In genomic region chr1:193167746-193168145, GRCm38 (mm10) we compare ENCODE assay signal across 11 mouse cellular contexts. TPM values are rescaled to one million over a fixed set of nuclear protein-coding genes. Genes with fewer than 3 reads are reported as not detected.
DNase-seq lines count a peak whose midpoint lies in the region; ATAC-seq and TF ChIP-seq lines count a peak whose summit lies in the region.
"Had no signal": no experiment of that assay in that cellular context is flagged by ENCODE, and none has a peak within 500 bp of the region (broad histone marks: within the 10 kb centered on the region; RNA-seq: fewer than 3 reads in every experiment).

A130010J15Rik (plus strand) TSS chr1:193168046.

- no peak for ATAC-seq in intestine, embryonic 14.5 days (replicated peaks; ENCODE audit: low FRiP score, low TSS enrichment, low read depth)
- ATAC-seq in intestine, postnatal 0 days = no peak
- no peak for ATAC-seq in forebrain, embryonic 14.5 days
- no peak for ATAC-seq in midbrain, embryonic 11.5 days (ENCODE audit: low FRiP score)

- no peaks in the 10 kb centered on the region for H3K27me3 ChIP-seq in intestine, embryonic 14.5 days (replicated peaks; ENCODE audit: control insufficient read depth, insufficient read depth, low read length)
- no peaks in the 10 kb centered on the region for H3K27me3 ChIP-seq in intestine, postnatal 0 days (replicated peaks; ENCODE audit: control insufficient read depth, insufficient read depth, low read length)
- peaks cover 0 to 3% of the 10 kb centered on the region in 2 experiments; a peak in 1 of 4 replicates for H3K27me3 ChIP-seq in MEL (ENCODE audit: control insufficient read depth in 1 of 2, insufficient read depth in 2 of 2, low read length in 2 of 2)
- H3K27me3 ChIP-seq in forebrain, embryonic 14.5 days (replicated peaks; ENCODE audit: control insufficient read depth, insufficient read depth, low read length) = no peaks in the 10 kb centered on the region
- H3K27me3 ChIP-seq in midbrain, embryonic 11.5 days (ENCODE audit: control insufficient read depth, insufficient read depth, low read length) = no peaks in the 10 kb centered on the region

- TF ChIP-seq POLR2A in MEL (IDR thresholded peaks at IDR 0.05; ENCODE audit: control insufficient read depth in 1 of 2, insufficient read depth in 1 of 2, low read depth in 1 of 2, low read length in 2 of 2, poor library complexity in 1 of 2) = no peak

- 97% methylated on average over 3 of the region's 3 CpGs for WGBS in intestine, embryonic 14.5 days
- 83% methylated on average over 3 of the region's 3 CpGs for WGBS in intestine, postnatal 0 days
- 90% methylated on average over 3 of the region's 3 CpGs for WGBS in forebrain, embryonic 14.5 days
- 91% methylated on average over 3 of the region's 3 CpGs for WGBS in midbrain, embryonic 11.5 days

- H3K27ac ChIP-seq in intestine, embryonic 14.5 days (ENCODE audit: low read depth) = no peak within 1 kb of the TSS
- H3K27ac ChIP-seq in intestine, postnatal 0 days (ENCODE audit: low read depth, low read length) = no peak within 1 kb of the TSS
- H3K27ac ChIP-seq in MEL (ENCODE audit: control insufficient read depth, low read depth, low read length) = no peak within 1 kb of the TSS
- H3K27ac ChIP-seq in forebrain, embryonic 14.5 days (ENCODE audit: low read depth, low read length) = no peak within 1 kb of the TSS
- no peak within 1 kb of the TSS for H3K27ac ChIP-seq in midbrain, embryonic 11.5 days (ENCODE audit: low read depth, low read length)

- 0 out of 2 replicates have a peak, but pooled peaks cover 7% of the 10 kb centered on the region for H3K36me3 ChIP-seq in intestine, embryonic 14.5 days (ENCODE audit: control insufficient read depth, insufficient read depth, low read length)
- peaks cover 42% of the 10 kb centered on the region for H3K36me3 ChIP-seq in intestine, postnatal 0 days (ENCODE audit: control insufficient read depth, insufficient read depth)
- H3K36me3 ChIP-seq in MEL (ENCODE audit: control insufficient read depth in 1 of 2, insufficient read depth in 2 of 2, low read length in 2 of 2) = peaks cover 0 to 24% of the 10 kb centered on the region in 2 experiments; a peak in 2 of 4 replicates
- no peaks in the 10 kb centered on the region for H3K36me3 ChIP-seq in forebrain, embryonic 14.5 days (ENCODE audit: control insufficient read depth, insufficient read depth, low read length)
- H3K36me3 ChIP-seq in midbrain, embryonic 11.5 days (ENCODE audit: control insufficient read depth, insufficient read depth, low read length) = no peaks in the 10 kb centered on the region

- peaks cover 2% of the 10 kb centered on the region for H3K79me2 ChIP-seq in MEL (ENCODE audit: control insufficient read depth, insufficient read depth, low read length, poor library complexity)

- TF ChIP-seq CTCF in intestine, postnatal 0 days (IDR thresholded peaks at IDR 0.05; ENCODE audit: low read depth) = no peak
- no peak for TF ChIP-seq CTCF in MEL (IDR thresholded peaks at IDR 0.05 in 2 of 3, conservative IDR thresholded peaks at IDR 0.05 in 1 of 3; ENCODE audit: control insufficient read depth in 1 of 3, insufficient read depth in 1 of 3, low read depth in 2 of 3, low read length in 3 of 3, poor library complexity in 1 of 3, severe bottlenecking in 1 of 3)

- no peak within 1 kb of the TSS for H3K9ac ChIP-seq in intestine, embryonic 14.5 days (ENCODE audit: low read length)
- no peak within 1 kb of the TSS for H3K9ac ChIP-seq in intestine, postnatal 0 days (ENCODE audit: low read depth, low read length)
- H3K9ac ChIP-seq in MEL (ENCODE audit: control insufficient read depth, low read depth, low read length, poor library complexity, severe bottlenecking) = no peak within 1 kb of the TSS
- H3K9ac ChIP-seq in forebrain, embryonic 14.5 days (ENCODE audit: low read length) = no peak within 1 kb of the TSS
- no peak within 1 kb of the TSS for H3K9ac ChIP-seq in midbrain, embryonic 11.5 days (ENCODE audit: low read length)

- TF ChIP-seq RAD21 in MEL (IDR thresholded peaks at IDR 0.05; ENCODE audit: low read depth, low read length) = no peak

- no peak within 1 kb of the TSS for H3K4me2 ChIP-seq in intestine, embryonic 14.5 days (ENCODE audit: low read length)
- H3K4me2 ChIP-seq in intestine, postnatal 0 days (replicated peaks; ENCODE audit: low read depth) = no peak within 1 kb of the TSS
- H3K4me2 ChIP-seq in forebrain, embryonic 14.5 days (ENCODE audit: low read length) = no peak within 1 kb of the TSS
- H3K4me2 ChIP-seq in midbrain, embryonic 11.5 days = no peak within 1 kb of the TSS

- DNase-seq in intestine, embryonic 14.5 days (ENCODE audit: low spot score) = no peak
- DNase-seq in MEL (ENCODE audit: low read depth, low spot score) = no peak
- DNase-seq in forebrain, embryonic 14.5 days (ENCODE audit: low spot score) = no peak
- no peak for DNase-seq in midbrain, embryonic 11.5 days (ENCODE audit: low spot score, missing footprints)
- DNase-seq in layer of hippocampus, adult 18-20 months (ENCODE audit: low spot score in 2 of 2) = no peak
- no peak for DNase-seq in B cell, adult 2 months
- no peak for DNase-seq in frontal cortex, adult 2 months (ENCODE audit: extremely low spot score in 1 of 2, low spot score in 1 of 2)
- DNase-seq: adrenal gland, postnatal 10 days; cerebellum, adult 9-11 months; lung, postnatal 36 days had no signal

- no peak within 1 kb of the TSS for H3K4me3 ChIP-seq in intestine, embryonic 14.5 days (ENCODE audit: low read depth, low read length)
- no peak within 1 kb of the TSS for H3K4me3 ChIP-seq in intestine, postnatal 0 days (ENCODE audit: low read depth, low read length)
- H3K4me3 ChIP-seq in MEL (ENCODE audit: control insufficient read depth in 1 of 2, insufficient read depth in 1 of 2, low read depth in 2 of 2, low read length in 2 of 2) = no peak within 1 kb of the TSS
- H3K4me3 ChIP-seq in forebrain, embryonic 14.5 days (ENCODE audit: low read depth, low read length) = no peak within 1 kb of the TSS
- no peak within 1 kb of the TSS for H3K4me3 ChIP-seq in midbrain, embryonic 11.5 days (ENCODE audit: low read depth, low read length)

- TF ChIP-seq EP300 in MEL (IDR thresholded peaks at IDR 0.05; ENCODE audit: low read depth in 1 of 2, low read length in 2 of 2) = no peak

- H3K4me1 ChIP-seq in intestine, embryonic 14.5 days (replicated peaks; ENCODE audit: control insufficient read depth, insufficient read depth, low read length) = peaks cover 13% of the 10 kb centered on the region
- no peaks in the 10 kb centered on the region for H3K4me1 ChIP-seq in intestine, postnatal 0 days (replicated peaks; ENCODE audit: control insufficient read depth, insufficient read depth, low read length)
- peaks cover 0 to 22% of the 10 kb centered on the region in 2 experiments; a peak in 3 of 4 replicates for H3K4me1 ChIP-seq in MEL (ENCODE audit: control insufficient read depth in 1 of 2, insufficient read depth in 2 of 2, low read length in 2 of 2)
- H3K4me1 ChIP-seq in forebrain, embryonic 14.5 days (ENCODE audit: control insufficient read depth, insufficient read depth, low read length) = peaks cover 13% of the 10 kb centered on the region
- H3K4me1 ChIP-seq in midbrain, embryonic 11.5 days (ENCODE audit: control insufficient read depth, insufficient read depth, low read length) = 0 out of 2 replicates have a peak, but pooled peaks cover 5% of the 10 kb centered on the region

- H3K9me3 ChIP-seq in intestine, embryonic 14.5 days (ENCODE audit: control insufficient read depth, low read length) = no peaks in the 10 kb centered on the region
- no peaks in the 10 kb centered on the region for H3K9me3 ChIP-seq in intestine, postnatal 0 days (ENCODE audit: control insufficient read depth)
- no peaks in the 10 kb centered on the region for H3K9me3 ChIP-seq in MEL (replicated peaks; ENCODE audit: insufficient read depth, low read length)
- H3K9me3 ChIP-seq in forebrain, embryonic 14.5 days (replicated peaks; ENCODE audit: control insufficient read depth, low read length) = no peaks in the 10 kb centered on the region
- no peaks in the 10 kb centered on the region for H3K9me3 ChIP-seq in midbrain, embryonic 11.5 days (ENCODE audit: control insufficient read depth, low read length)

TF ChIP-seq in MEL, 35 proteins besides CTCF, POLR2A, EP300 and RAD21:
- TF ChIP-seq MAZ (IDR thresholded peaks at IDR 0.05; ENCODE audit: low read depth, low read length) (no peak), ZC3H11A (IDR thresholded peaks at IDR 0.05; ENCODE audit: low read depth, low read length) (no peak), RCOR1 (IDR thresholded peaks at IDR 0.05; ENCODE audit: low read depth, low read length) (no peak), ZKSCAN1 (IDR thresholded peaks at IDR 0.05; ENCODE audit: low read depth, low read length) (no peak), ETS1 (IDR thresholded peaks at IDR 0.05; ENCODE audit: low read depth, low read length) (no peak), SMC3 (IDR thresholded peaks at IDR 0.05; ENCODE audit: low read depth, low read length) (no peak), USF2 (IDR thresholded peaks at IDR 0.05; ENCODE audit: borderline replicate concordance in 1 of 2, insufficient read depth in 1 of 2, low read depth in 1 of 2, low read length in 2 of 2) (no peak), E2F4 (IDR thresholded peaks at IDR 0.05; ENCODE audit: borderline replicate concordance, low read depth, low read length) (no peak), USF1 (IDR thresholded peaks at IDR 0.05; ENCODE audit: low read depth, low read length) (no peak), MYB (IDR thresholded peaks at IDR 0.05; ENCODE audit: low read depth, low read length) (no peak), SIN3A (IDR thresholded peaks at IDR 0.05; ENCODE audit: low read length) (no peak)

RNA-seq across cellular contexts. Expression of gene A130010J15Rik, which starts in this region (rescaled TPM):
- polyA plus RNA-seq in intestine, embryonic 14.5 days (2014; fragmentation: Nextera tagmentation; extraction: Ambion mirVana) = 15.6 and 17.1 TPM in 2 replicates
- polyA plus RNA-seq in intestine, postnatal 0 days (2015; fragmentation: Nextera tagmentation; extraction: Ambion mirVana) = 7.2 and 8.0 TPM in 2 replicates
- total RNA-seq in MEL (2012; rRNA removed) = 12.5 and 13.2 TPM in 2 replicates
- polyA plus RNA-seq in MEL (2012; ENCODE audit: insufficient read depth in 1 of 2, insufficient read length in 2 of 2, low read depth in 1 of 2, low replicate concordance in 2 of 2, missing spikeins in 1 of 2) = 1 to 10 TPM in 1 of 2 experiments, not detected in 1; 5.8 TPM
- 13.3 and 14.6 TPM in 2 replicates for polyA plus RNA-seq in forebrain, embryonic 14.5 days (2014; fragmentation: Nextera tagmentation; extraction: Ambion mirVana)
- 14.9 and 17.9 TPM in 2 replicates for polyA plus RNA-seq in midbrain, embryonic 11.5 days (2014; fragmentation: Nextera tagmentation; extraction: Ambion mirVana)
- 1 to 10 TPM; 4.1 to 4.8 TPM for total RNA-seq in layer of hippocampus, adult 18-20 months (2021)
- 3.6 and 4.8 TPM in 2 replicates for polyA plus RNA-seq in frontal cortex, adult 2 months (2012; rRNA removed)
